Mouse (Mus musculus): Measurements from ENCODE around the gene Fbp1.

Fbp1 gene

GRCm38 (mm10) chr13:62908163-62908559, 20.1 kb upstream of the Fbp1 start:
- DNase-seq (ENCODE audit: low read depth, low spot score), result no peak
- Histone ChIP-seq H3K27me3 (ENCODE audit: control insufficient read depth, insufficient read depth, low read length, poor library complexity, severe bottlenecking) (no peaks in the 10 kb centered on the region), H3K36me3 (ENCODE audit: control insufficient read depth, insufficient read depth, low read length, poor library complexity, severe bottlenecking) (no peaks in the 10 kb centered on the region)

- H3K36me3 ChIP-seq (ENCODE audit: control insufficient read depth, insufficient read depth, low read length, poor library complexity, severe bottlenecking), result no peaks in the 10 kb centered on the region
- DNase-seq (ENCODE audit: low read depth, low spot score), result no peak
- no peaks in the 10 kb centered on the region for H3K27me3 ChIP-seq (ENCODE audit: control insufficient read depth, insufficient read depth, low read length, poor library complexity, severe bottlenecking)
These were observed 19.6 kb upstream of the Fbp1 start for GRCm38 (mm10) chr13:62907527-62908162.

GRCm38 (mm10) chr13:62901139-62901538, 13.1 kb upstream of the Fbp1 start:
- Histone ChIP-seq H3K27me3 (ENCODE audit: control insufficient read depth, insufficient read depth, low read length, poor library complexity, severe bottlenecking) (no peaks in the 10 kb centered on the region), H3K36me3 (ENCODE audit: control insufficient read depth, insufficient read depth, low read length, poor library complexity, severe bottlenecking) (no peaks in the 10 kb centered on the region)
- no peak for DNase-seq (ENCODE audit: low read depth, low spot score)

GRCm38 (mm10) chr13:62897927-62898646, 10.0 kb upstream of the Fbp1 start:
- no peak for DNase-seq (ENCODE audit: low read depth, low spot score)

GRCm38 (mm10) chr13:62893044-62893842, 5.2 kb upstream of the Fbp1 start:
- no peak for DNase-seq (ENCODE audit: low read depth, low spot score)
- no peaks in the 10 kb centered on the region for H3K36me3 ChIP-seq (ENCODE audit: control insufficient read depth, insufficient read depth, low read length, poor library complexity, severe bottlenecking)
- H3K27me3 ChIP-seq (ENCODE audit: control insufficient read depth, insufficient read depth, low read length, poor library complexity, severe bottlenecking), result no peaks in the 10 kb centered on the region

More at GRCm38 (mm10) chr13:62897927-62898646, 10.0 kb upstream of the Fbp1 start:
- Histone ChIP-seq H3K36me3 (ENCODE audit: control insufficient read depth, insufficient read depth, low read length, poor library complexity, severe bottlenecking) (no peaks in the 10 kb centered on the region), H3K27me3 (ENCODE audit: control insufficient read depth, insufficient read depth, low read length, poor library complexity, severe bottlenecking) (no peaks in the 10 kb centered on the region)

- DNase-seq (ENCODE audit: low read depth, low spot score), result no peak
- no peaks in the 10 kb centered on the region for H3K36me3 ChIP-seq (ENCODE audit: control insufficient read depth, insufficient read depth, low read length, poor library complexity, severe bottlenecking)
- no peaks in the 10 kb centered on the region for H3K27me3 ChIP-seq (ENCODE audit: control insufficient read depth, insufficient read depth, low read length, poor library complexity, severe bottlenecking)
These were observed 1.2 kb upstream of the Fbp1 start for GRCm38 (mm10) chr13:62889311-62889710.

GRCm38 (mm10) chr13:62884536-62884935, 3.5 kb downstream of the Fbp1 start:
- Histone ChIP-seq H3K36me3 (ENCODE audit: control insufficient read depth, insufficient read depth, low read length, poor library complexity, severe bottlenecking) (no peaks in the 10 kb centered on the region), H3K27me3 (ENCODE audit: control insufficient read depth, insufficient read depth, low read length, poor library complexity, severe bottlenecking) (no peaks in the 10 kb centered on the region)
- DNase-seq (ENCODE audit: low read depth, low spot score), result no peak

- H3K27me3 ChIP-seq (ENCODE audit: control insufficient read depth, insufficient read depth, low read length, poor library complexity, severe bottlenecking), result no peaks in the 10 kb centered on the region
- no peaks in the 10 kb centered on the region for H3K36me3 ChIP-seq (ENCODE audit: control insufficient read depth, insufficient read depth, low read length, poor library complexity, severe bottlenecking)
These were observed 4.2 kb downstream of the Fbp1 start for GRCm38 (mm10) chr13:62883925-62884324.

GRCm38 (mm10) chr13:62883436-62883835, 4.6 kb downstream of the Fbp1 start:
- no peaks in the 10 kb centered on the region for H3K27me3 ChIP-seq (ENCODE audit: control insufficient read depth, insufficient read depth, low read length, poor library complexity, severe bottlenecking)
- H3K36me3 ChIP-seq (ENCODE audit: control insufficient read depth, insufficient read depth, low read length, poor library complexity, severe bottlenecking), result no peaks in the 10 kb centered on the region
- DNase-seq (ENCODE audit: low read depth, low spot score), result no peak

More at GRCm38 (mm10) chr13:62883925-62884324, 4.2 kb downstream of the Fbp1 start:
- no peak for DNase-seq (ENCODE audit: low read depth, low spot score)

- Histone ChIP-seq H3K36me3 (ENCODE audit: control insufficient read depth, insufficient read depth, low read length, poor library complexity, severe bottlenecking) (no peaks in the 10 kb centered on the region), H3K27me3 (ENCODE audit: control insufficient read depth, insufficient read depth, low read length, poor library complexity, severe bottlenecking) (no peaks in the 10 kb centered on the region)
- DNase-seq (ENCODE audit: low read depth, low spot score), result no peak
These were observed 5.2 kb downstream of the Fbp1 start for GRCm38 (mm10) chr13:62882856-62883255.

GRCm38 (mm10) chr13:62881336-62881735, 6.7 kb downstream of the Fbp1 start:
- no peaks in the 10 kb centered on the region for H3K27me3 ChIP-seq (ENCODE audit: control insufficient read depth, insufficient read depth, low read length, poor library complexity, severe bottlenecking)
- no peaks in the 10 kb centered on the region for H3K36me3 ChIP-seq (ENCODE audit: control insufficient read depth, insufficient read depth, low read length, poor library complexity, severe bottlenecking)
- no peak for DNase-seq (ENCODE audit: low read depth, low spot score)

GRCm38 (mm10) chr13:62879831-62880615, 8.1 kb downstream of the Fbp1 start:
- Histone ChIP-seq H3K27me3 (ENCODE audit: control insufficient read depth, insufficient read depth, low read length, poor library complexity, severe bottlenecking) (no peaks in the 10 kb centered on the region), H3K36me3 (ENCODE audit: control insufficient read depth, insufficient read depth, low read length, poor library complexity, severe bottlenecking) (no peaks in the 10 kb centered on the region)

GRCm38 (mm10) chr13:62879411-62879810, 8.7 kb downstream of the Fbp1 start:
- H3K27me3 ChIP-seq (ENCODE audit: control insufficient read depth, insufficient read depth, low read length, poor library complexity, severe bottlenecking), result no peaks in the 10 kb centered on the region
- DNase-seq (ENCODE audit: low read depth, low spot score), result no peak
- H3K36me3 ChIP-seq (ENCODE audit: control insufficient read depth, insufficient read depth, low read length, poor library complexity, severe bottlenecking), result no peaks in the 10 kb centered on the region

More at GRCm38 (mm10) chr13:62879831-62880615, 8.1 kb downstream of the Fbp1 start:
- DNase-seq (ENCODE audit: low read depth, low spot score), result peak; percentile 54

GRCm38 (mm10) chr13:62877247-62877646, 10.8 kb downstream of the Fbp1 start:
- no peak for DNase-seq (ENCODE audit: low read depth, low spot score)
- no peaks in the 10 kb centered on the region for H3K27me3 ChIP-seq (ENCODE audit: control insufficient read depth, insufficient read depth, low read length, poor library complexity, severe bottlenecking)
- no peaks in the 10 kb centered on the region for H3K36me3 ChIP-seq (ENCODE audit: control insufficient read depth, insufficient read depth, low read length, poor library complexity, severe bottlenecking)
